Mouse (Mus musculus) ES-E14 (cell line): ENCODE data around the gene Crabp2.
A peak's percentile ranks its signal among the peaks of the same experiment; 100 is the strongest.

Experiments
- CHD2 ChIP-seq: IDR thresholded peaks from 2 replicates; pipeline ENCODE4 v1.6.1; 2014; ENCODE audit warnings: mild to moderate bottlenecking, low read depth, low read length, inconsistent platforms
- HCFC1 ChIP-seq: IDR thresholded peaks from 2 replicates; pipeline ENCODE4 v1.6.1; 2012; ENCODE audit warnings: low read length, inconsistent platforms, borderline replicate concordance; ENCODE audit not compliant: insufficient read depth
- MAFK ChIP-seq: IDR thresholded peaks from 2 replicates; pipeline ENCODE4 v1.6.1; 2014; ENCODE audit warnings: mild to moderate bottlenecking, low read depth, low read length, inconsistent platforms; ENCODE audit not compliant: insufficient read depth
- ZNF384 ChIP-seq: IDR thresholded peaks from 2 replicates; pipeline ENCODE4 v1.6.1; 2012; ENCODE audit warnings: low read depth, low read length, inconsistent platforms

GRCm38 (mm10) chr3:87920270-87920943 lies 28.1 kb upstream of the Crabp2 start:
- TF ChIP-seq ZNF384: peak; percentile 58; the same call in 1 of the 2 replicates
- TF ChIP-seq MAFK: no peak
- TF ChIP-seq HCFC1: no peak
- TF ChIP-seq CHD2: no peak
